Mouse (Mus musculus) gastrocnemius, adult 2 months (tissue): ENCODE measurements around the gene Endod1. TPM values are rescaled to one million over a fixed set of nuclear protein-coding genes. Genes with fewer than 3 reads are reported as not detected.
A peak's percentile ranks its signal among the peaks of the same experiment; 100 is the strongest.

Source experiments
- DNase-seq: peaks from one replicate; pipeline ENCODE4 v3.0.0; 2022
- H3K27ac ChIP-seq: fragments of 200-600 bp; 2 replicates; pipeline ENCODE4 v1.8.1; 2022; ENCODE audit warnings: mild to moderate bottlenecking
- H3K4me3 ChIP-seq: fragments of 200-600 bp; 2 replicates; pipeline ENCODE4 v1.8.1; 2022; ENCODE audit warnings: mild to moderate bottlenecking, moderate library complexity
- CTCF ChIP-seq: fragments of 200-600 bp; IDR thresholded peaks from 2 replicates; pipeline ENCODE4 v1.8.1; 2022; ENCODE audit warnings: antibody characterized with exemption, mild to moderate bottlenecking, moderate library complexity
- intact Hi-C: fragments of 180-260 bp; cut with DNase I; formaldehyde crosslinking; loops from one replicate; pipeline ENCODE4 v1.15.1; 2025
- total RNA-seq, 2 experiments: library from RNA; stranded (reverse); gene quantifications; 2 replicates each; pipeline ENCODE4 v1.2.3; 2021

Gene Endod1
- total RNA-seq, 2 experiments from 2014 or later, result 2.7 to 4.5 TPM

DNA sequence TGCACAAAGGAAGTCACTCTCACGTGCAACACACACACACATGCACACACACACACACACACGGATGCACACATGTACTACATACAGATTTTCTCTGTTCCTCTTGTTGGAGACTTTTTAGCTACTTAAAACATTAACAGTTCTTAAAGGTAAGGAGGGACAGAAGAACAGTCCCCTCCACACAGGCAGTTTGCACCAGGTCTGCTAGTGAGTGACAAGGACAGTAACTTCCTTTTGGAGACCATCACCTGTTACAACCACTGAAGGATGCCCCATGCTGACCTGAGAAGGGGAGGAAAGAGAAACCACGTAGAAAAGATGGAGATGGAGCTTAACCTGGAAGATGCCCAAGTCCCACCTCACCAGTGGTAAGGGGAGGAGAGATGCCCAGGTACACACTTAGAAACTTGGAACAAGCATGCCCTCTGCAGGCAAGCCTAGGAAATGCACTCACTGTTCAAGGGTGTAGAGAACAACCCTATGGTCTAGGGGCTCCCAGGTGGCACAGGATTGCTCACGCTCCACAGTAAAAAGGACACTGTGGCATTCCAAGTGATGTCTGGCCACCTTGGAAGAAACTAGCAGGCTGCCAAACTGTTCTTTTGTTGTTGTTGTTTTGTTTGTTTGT, 39.2 kb downstream of the Endod1 start:
- peak; percentile 72 for DNase-seq
- H3K27ac ChIP-seq, result no peak overlapping the region
- no peak overlapping the region for H3K4me3 ChIP-seq
- intact Hi-C loops, result loop anchor here (1.0 kb wide), 1 partner anchor 453 kb away; no protein-coding TSS in a partner anchor
- TF ChIP-seq CTCF, result peak; percentile 93

DNA sequence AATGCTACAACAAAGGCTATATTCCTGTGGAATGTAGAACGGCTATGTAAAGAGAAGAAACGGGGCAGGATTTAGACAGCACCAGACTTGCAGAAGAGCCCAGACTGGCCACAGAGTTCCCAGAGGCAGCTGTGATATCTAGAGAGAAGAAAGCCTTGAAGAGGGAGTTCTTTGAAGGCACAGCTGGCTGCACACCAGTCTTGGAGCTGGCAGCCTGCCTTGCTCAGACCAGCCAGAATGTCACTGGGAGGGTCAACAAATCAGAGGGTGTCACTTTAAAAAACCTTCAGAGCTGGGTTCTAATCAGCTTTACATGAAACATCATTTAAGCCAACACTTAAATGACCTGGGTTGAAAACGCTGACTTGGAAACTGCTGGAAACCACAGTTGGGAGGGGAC, 42.6 kb downstream of the Endod1 start:
- no peak overlapping the region for H3K27ac ChIP-seq
- H3K4me3 ChIP-seq, result no peak overlapping the region
- DNase-seq, result no peak
- TF ChIP-seq CTCF, result no peak
- intact Hi-C loops, result no loop called here

DNA sequence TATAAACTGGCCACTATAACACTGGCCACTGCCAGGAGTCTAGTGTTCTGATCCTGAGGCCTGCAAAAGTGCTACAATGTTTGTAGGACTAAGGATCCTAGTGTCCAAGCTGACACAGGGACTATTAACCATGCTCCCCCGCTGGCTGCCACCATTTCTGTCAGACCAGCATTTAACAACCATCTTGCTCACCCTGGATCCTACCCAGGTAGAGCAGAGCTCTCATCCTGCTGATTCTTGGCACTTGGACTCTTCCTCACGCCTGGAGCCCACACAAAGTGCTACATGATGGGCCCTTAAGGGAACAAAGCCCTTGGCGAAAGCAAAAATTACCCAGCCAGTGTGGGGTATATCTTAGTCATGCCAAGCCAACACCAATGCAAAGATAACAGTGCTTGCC, 44.4 kb downstream of the Endod1 start:
- TF ChIP-seq CTCF, result no peak
- DNase-seq, result no peak

DNA sequence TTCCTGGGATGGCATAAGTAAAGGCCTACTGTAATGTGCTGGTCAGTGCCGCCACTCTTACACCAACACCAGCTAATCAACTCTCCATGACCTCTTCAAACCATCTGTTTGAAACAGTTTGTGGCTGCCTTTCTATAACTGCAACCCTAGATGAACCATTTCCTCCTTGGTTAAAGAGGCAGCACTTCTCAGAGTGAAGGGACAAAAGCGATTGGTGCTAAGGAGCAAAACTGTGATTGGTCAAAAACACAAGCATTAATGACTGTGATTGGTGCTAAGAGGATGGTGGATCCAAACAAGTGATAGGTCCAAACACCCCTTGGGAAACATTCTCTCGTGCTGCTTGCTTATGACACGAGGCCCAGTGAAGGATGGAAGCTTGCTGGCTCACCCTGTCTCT, 45.5 kb downstream of the Endod1 start:
- no peak for DNase-seq
- intact Hi-C loops, result no loop called here
- no peak for TF ChIP-seq CTCF
- no peak overlapping the region for H3K27ac ChIP-seq
- no peak overlapping the region for H3K4me3 ChIP-seq

More for the DNA sequence above, 44.4 kb downstream of the Endod1 start:
- no peak overlapping the region for H3K4me3 ChIP-seq
- H3K27ac ChIP-seq, result no peak overlapping the region
- intact Hi-C loops, result no loop called here

DNA sequence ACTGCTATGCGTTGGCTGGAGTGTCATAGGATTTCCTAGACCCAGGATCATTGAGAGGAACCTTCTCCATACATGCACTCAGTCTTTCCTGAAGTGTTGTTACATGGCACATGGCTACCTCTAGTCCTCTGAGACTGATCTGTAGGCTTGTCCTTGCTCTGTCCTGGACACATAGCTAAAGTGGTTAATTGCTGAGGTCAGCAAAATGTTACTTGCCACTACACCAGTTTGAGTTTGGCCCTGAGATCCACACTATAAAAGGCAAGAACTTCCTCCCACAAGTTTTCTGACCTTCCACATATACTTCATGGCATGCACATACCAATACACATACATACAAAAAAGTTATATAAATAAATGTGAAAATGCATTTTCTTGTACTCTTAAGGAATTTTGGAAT, 64.7 kb downstream of the Endod1 start:
- no peak overlapping the region for H3K4me3 ChIP-seq
- DNase-seq, result no peak
- intact Hi-C loops, result no loop called here
- TF ChIP-seq CTCF, result no peak
- H3K27ac ChIP-seq, result no peak overlapping the region

DNA sequence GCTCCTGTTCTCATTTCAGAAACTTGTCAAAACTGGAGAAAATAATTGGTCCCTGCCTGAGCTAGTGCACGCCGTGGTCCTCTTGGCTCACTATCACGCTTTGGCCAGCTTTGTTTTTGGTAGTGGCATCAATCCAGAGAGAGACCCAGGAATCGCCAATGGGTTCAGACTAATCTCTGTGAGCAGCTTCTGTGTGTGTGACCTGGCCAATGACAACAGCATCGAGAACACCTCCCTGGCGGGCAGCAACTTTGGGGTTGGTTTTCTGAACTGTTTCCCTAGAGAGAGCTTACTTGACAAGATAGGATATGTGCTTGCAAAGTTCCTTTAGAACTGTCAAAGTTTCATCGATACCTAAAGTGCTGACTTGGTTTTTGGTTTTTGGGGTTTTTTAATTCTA, 66.8 kb downstream of the Endod1 start:
- Histone ChIP-seq H3K4me3 (no peak overlapping the region), H3K27ac (no peak overlapping the region)
- intact Hi-C loops, result no loop called here
- no peak for TF ChIP-seq CTCF
- no peak for DNase-seq

DNA sequence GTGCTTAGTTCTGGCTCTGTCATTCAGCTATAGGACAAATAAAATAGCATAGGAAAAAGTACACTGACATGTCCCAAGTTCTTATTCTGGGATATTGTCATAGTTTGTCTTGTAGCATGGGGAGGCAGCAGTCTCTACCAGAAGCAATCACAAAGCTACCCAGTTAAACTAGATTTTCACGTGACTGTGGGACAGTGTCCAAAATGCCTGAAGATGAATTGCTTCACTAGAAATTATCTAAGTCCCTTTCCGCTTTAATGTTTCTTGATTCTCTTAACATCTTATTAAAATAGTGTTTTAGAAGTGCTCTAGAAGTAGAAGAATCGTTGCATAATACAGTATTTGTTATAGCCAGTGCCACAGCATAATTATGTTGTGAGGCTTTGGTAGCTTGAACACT, 67.3 kb downstream of the Endod1 start:
- no peak overlapping the region for H3K27ac ChIP-seq
- DNase-seq, result no peak
- no peak overlapping the region for H3K4me3 ChIP-seq
- TF ChIP-seq CTCF, result no peak
- intact Hi-C loops, result no loop called here

DNA sequence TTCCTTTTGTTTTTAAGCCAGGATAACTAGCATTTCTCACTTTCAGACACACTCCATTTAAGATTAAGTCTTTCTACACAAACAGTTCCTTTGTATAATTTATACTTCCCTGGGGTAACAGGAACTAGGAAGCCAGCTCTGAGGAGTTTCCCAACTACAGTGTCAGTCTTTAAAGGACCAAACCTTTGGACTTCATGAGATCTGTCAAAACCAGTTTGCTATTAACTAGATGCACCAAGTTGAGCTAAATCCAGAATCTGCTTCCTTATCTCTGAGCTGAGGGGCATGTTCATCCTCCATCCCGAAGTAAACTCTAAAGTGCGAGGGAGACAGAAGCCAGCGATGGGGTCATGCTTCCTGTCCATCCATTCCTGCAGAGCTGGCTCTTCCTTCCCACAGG, 74.0 kb downstream of the Endod1 start:
- H3K4me3 ChIP-seq, result no peak overlapping the region
- intact Hi-C loops, result no loop called here
- no peak overlapping the region for H3K27ac ChIP-seq
- no peak for TF ChIP-seq CTCF
- DNase-seq, result no peak

DNA sequence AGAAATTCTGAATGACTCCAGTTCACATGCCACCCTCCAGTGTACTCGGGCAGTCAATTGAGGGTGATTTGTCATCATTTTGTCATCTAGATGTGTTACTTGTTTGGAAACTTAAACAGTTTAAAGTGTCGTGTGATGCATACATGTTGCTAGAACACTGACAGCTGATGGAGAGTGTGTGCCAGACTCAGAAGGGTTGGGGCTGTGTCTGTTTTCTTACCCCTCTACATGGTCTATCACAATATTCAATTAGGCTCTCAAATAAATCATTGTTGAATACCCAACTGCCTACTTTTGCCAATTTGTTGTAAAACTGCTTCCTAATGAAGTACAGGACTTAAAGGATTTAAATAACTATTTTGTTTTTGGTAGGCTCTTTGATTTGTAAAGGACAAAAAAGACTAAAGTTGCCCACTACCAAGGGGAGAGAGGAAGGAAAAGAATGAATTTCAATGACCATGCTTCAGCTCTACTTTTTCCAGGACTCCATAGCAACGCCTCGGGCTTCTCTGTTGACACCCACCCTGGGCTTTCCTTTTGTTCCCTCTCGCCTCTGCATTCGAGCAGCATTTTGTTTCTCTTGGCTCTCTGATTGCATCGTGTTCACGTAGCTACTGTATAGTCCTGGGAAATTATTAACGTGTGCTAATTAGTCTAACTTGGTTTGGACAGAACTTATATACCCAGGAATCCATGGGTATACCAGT, 76.9 kb downstream of the Endod1 start:
- Histone ChIP-seq H3K27ac (no peak overlapping the region), H3K4me3 (no peak overlapping the region)
- intact Hi-C loops, result no loop called here
- DNase-seq, result no peak
- no peak for TF ChIP-seq CTCF

Other genes with a start within 250 kb of the Endod1 start
- gene Sesn3, start 106.4 kb downstream of the Endod1 start, total RNA-seq, result 10 to 100 TPM; 16.6 to 27.7 TPM
- gene Kdm4d, start 119.0 kb upstream of the Endod1 start, total RNA-seq, result not detected
- 100 to 1,000 TPM; 101 TPM for gene Cwc15, start 119.1 kb upstream of the Endod1 start, total RNA-seq